Comparison of ENCODE assay signal across 8 mouse cellular contexts in the genomic region with DNA sequence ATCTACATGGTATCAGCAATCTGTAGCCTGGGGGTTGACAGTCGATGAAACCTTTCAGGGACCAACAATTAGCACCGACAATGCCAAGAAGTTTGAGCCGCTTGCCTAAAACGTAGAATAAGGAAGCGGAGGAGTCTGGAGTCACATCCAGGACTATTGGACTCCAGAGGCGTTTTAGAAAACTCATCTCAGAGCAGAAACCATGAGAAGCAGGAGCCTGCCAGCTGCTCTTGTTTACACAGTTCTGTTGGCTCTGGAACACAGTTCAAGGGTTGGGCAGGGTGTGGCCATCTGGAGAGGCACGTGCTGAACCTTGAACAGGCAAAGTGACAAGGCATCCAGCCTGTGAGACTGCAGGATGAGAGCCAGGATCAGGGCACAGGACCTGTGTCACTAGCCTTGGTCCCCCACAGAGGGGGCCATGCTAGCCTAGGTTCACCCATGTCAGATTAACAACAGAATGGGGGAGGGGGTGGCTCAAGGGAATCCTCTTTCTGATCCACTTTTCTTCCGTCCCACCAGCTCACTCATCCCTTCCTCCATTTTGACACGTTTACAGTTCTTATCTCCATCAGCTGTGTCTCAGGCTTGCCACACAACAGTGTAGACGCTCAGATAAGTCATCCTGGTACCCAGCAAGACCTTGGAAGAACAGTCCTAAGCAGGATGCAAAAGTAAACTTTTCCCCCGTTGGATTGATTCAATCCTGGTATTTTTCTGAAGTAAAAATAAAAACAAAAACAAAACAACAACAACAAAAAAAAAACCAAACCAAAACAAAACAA. TPM values are rescaled to one million over a fixed set of nuclear protein-coding genes. Genes with fewer than 3 reads are reported as not detected.
DNase-seq lines count a peak whose midpoint lies in the region; ATAC-seq and TF ChIP-seq lines count a peak whose summit lies in the region.

No protein-coding gene starts in this region.

- peaks cover 19% of the 10 kb centered on the region; the same call in 1 of the 2 replicates for H3K4me1 ChIP-seq in intestine, postnatal 0 days (replicated peaks; ENCODE audit: control insufficient read depth, insufficient read depth, low read length)
- peaks cover 32% of the 10 kb centered on the region for H3K4me1 ChIP-seq in liver, embryonic 16.5 days (ENCODE audit: control insufficient read depth, low read depth, low read length)

- no peak overlapping the region for H3K9ac ChIP-seq in intestine, postnatal 0 days (ENCODE audit: low read depth, low read length)
- no peak overlapping the region for H3K9ac ChIP-seq in liver, embryonic 16.5 days (ENCODE audit: low read depth, low read length)

- H3K4me2 ChIP-seq in intestine, postnatal 0 days (replicated peaks; ENCODE audit: low read depth): no peak overlapping the region
- H3K4me2 ChIP-seq in liver, embryonic 16.5 days (ENCODE audit: low read depth, low read length): peak overlapping the region; percentile 30

- peak; percentile 96 for ATAC-seq in intestine, postnatal 0 days
- ATAC-seq in liver, embryonic 16.5 days (ENCODE audit: low read depth): peak; percentile 88
- no peak for ATAC-seq in monocyte, adult 5-6 weeks (replicated peaks; ENCODE audit: insufficient number of reproducible peaks, low FRiP score, low TSS enrichment, poor library complexity, severe bottlenecking)

- 17% methylated on average over 11 of the region's 11 CpGs for WGBS in intestine, postnatal 0 days
- 44% methylated on average over 11 of the region's 11 CpGs for WGBS in liver, embryonic 16.5 days (ENCODE audit: insufficient replicate concordance)

- H3K27ac ChIP-seq in intestine, postnatal 0 days (ENCODE audit: low read depth, low read length): peak overlapping the region; percentile 74
- peak overlapping the region; percentile 75 for H3K27ac ChIP-seq in liver, embryonic 16.5 days (ENCODE audit: low read length)

- peak; percentile 32 for DNase-seq in cerebellum, adult 11-12 months
- no peak for DNase-seq in cerebellum, adult 11 months
- DNase-seq in gastrocnemius, adult 8-10 months (ENCODE audit: low spot score in 2 of 2): peak; percentile 62 to 67
- peak; percentile 80 to 86 for DNase-seq in urinary bladder, postnatal 36 days (ENCODE audit: low spot score in 2 of 2)
- DNase-seq in layer of hippocampus, adult 18-20 months (ENCODE audit: low spot score in 2 of 2): no peak

- H3K27me3 ChIP-seq in intestine, postnatal 0 days (replicated peaks; ENCODE audit: control insufficient read depth, insufficient read depth, low read length): no peaks in the 10 kb centered on the region
- H3K27me3 ChIP-seq in liver, embryonic 16.5 days (ENCODE audit: control insufficient read depth, insufficient read depth, low read depth, low read length): no peaks in the 10 kb centered on the region

- H3K9me3 ChIP-seq in intestine, postnatal 0 days (ENCODE audit: control insufficient read depth): no peaks in the 10 kb centered on the region
- H3K9me3 ChIP-seq in liver, embryonic 16.5 days (replicated peaks; ENCODE audit: control insufficient read depth, low read length): no peaks in the 10 kb centered on the region

- no peak overlapping the region for H3K4me3 ChIP-seq in intestine, postnatal 0 days (ENCODE audit: low read depth, low read length)
- no peak overlapping the region for H3K4me3 ChIP-seq in liver, embryonic 16.5 days (ENCODE audit: low read depth, low read length)

- H3K36me3 ChIP-seq in intestine, postnatal 0 days (ENCODE audit: control insufficient read depth, insufficient read depth): no peaks in the 10 kb centered on the region; the same call in 1 of the 2 replicates
- no peaks in the 10 kb centered on the region for H3K36me3 ChIP-seq in liver, embryonic 16.5 days (ENCODE audit: control insufficient read depth, insufficient read depth)

- 0 out of 2 replicates have a peak, but pooled peaks have one; percentile 15 for TF ChIP-seq CTCF in intestine, postnatal 0 days (IDR thresholded peaks at IDR 0.05; ENCODE audit: low read depth)

RNA-seq across cellular contexts. Expression of a gene that starts 23.1 kb away (rescaled TPM):
- total RNA-seq in gastrocnemius, adult 8-10 months (2022): 10 to 100 TPM; 41.4 to 54.3 (median 46.9) TPM
- 25.1 and 28.7 TPM in 2 replicates for polyA plus RNA-seq in intestine, postnatal 0 days (2015; fragmentation: Nextera tagmentation; extraction: Ambion mirVana)
- polyA plus RNA-seq in liver, embryonic 16.5 days (2015; fragmentation: Nextera tagmentation; extraction: Ambion mirVana): 15.3 and 17.7 TPM in 2 replicates
- total RNA-seq in layer of hippocampus, adult 18-20 months (2021): 10 to 100 TPM; 27.4 to 27.8 TPM
- total RNA-seq in monocyte, adult 5-6 weeks (2017): 19.7 to 53.8 TPM (median 24.1 TPM) in 3 replicates

Comparison
In these comparisons a context has a peak if more than half of its experiments do, and no peak if none do; other contexts are left out.
1. DNase-seq: peak in cerebellum, adult 11-12 months (single experiment), gastrocnemius, adult 8-10 months (2 of 2) and urinary bladder, postnatal 36 days (2 of 2); none in cerebellum, adult 11 months (single experiment) and layer of hippocampus, adult 18-20 months (0 of 2).